Mouse (Mus musculus) heart, embryonic 15.5 days (tissue): Measurements from ENCODE around the gene Fryl. TPM values are rescaled to one million over a fixed set of nuclear protein-coding genes. Genes with fewer than 3 reads are reported as not detected.

Experiments
- ATAC-seq: fragments of 200-750 bp; cut with Nextera tagmentation; replicated peaks from 2 replicates; pipeline ENCODE4 v1.8.0; 2017; ENCODE audit warnings: low read depth, moderate TSS enrichment; ENCODE audit not compliant: insufficient number of reproducible peaks, insufficient read depth, low FRiP score
- H3K27ac ChIP-seq: fragments of 300-500 bp; sonication (generic); 2 replicates; pipeline ENCODE4 v1.5.1; 2015; ENCODE audit warnings: mild to moderate bottlenecking, inconsistent platforms
- H3K27me3 ChIP-seq: fragments of 300-500 bp; sonication (generic); 2 replicates; pipeline ENCODE4 v1.6.1; 2015; ENCODE audit warnings: inconsistent platforms
- H3K36me3 ChIP-seq: fragments of 300-500 bp; sonication (generic); 2 replicates; pipeline ENCODE4 v1.6.1; 2015; ENCODE audit warnings: mild to moderate bottlenecking, inconsistent platforms
- H3K4me1 ChIP-seq: fragments of 300-500 bp; sonication (generic); replicated peaks from 2 replicates; pipeline ENCODE4 v1.6.1; 2015; ENCODE audit warnings: inconsistent platforms
- H3K4me2 ChIP-seq: fragments of 300-500 bp; sonication (generic); 2 replicates; pipeline ENCODE4 v1.6.1; 2015; ENCODE audit warnings: inconsistent platforms, mild to moderate bottlenecking, moderate library complexity
- H3K4me3 ChIP-seq: fragments of 300-500 bp; sonication (generic); 2 replicates; pipeline ENCODE4 v1.5.1; 2015; ENCODE audit warnings: mild to moderate bottlenecking, inconsistent platforms
- H3K9ac ChIP-seq: fragments of 300-500 bp; sonication (generic); 2 replicates; pipeline ENCODE4 v1.6.1; 2015; ENCODE audit warnings: mild to moderate bottlenecking, inconsistent platforms
- H3K9me3 ChIP-seq: fragments of 300-500 bp; sonication (generic); replicated peaks from 2 replicates; pipeline ENCODE4 v1.6.1; 2016; ENCODE audit warnings: inconsistent platforms
- WGBS: fragments of 180-500 bp; shearing (Covaris S2); methylation state at CpG from one replicate; pipeline ENCODE4 v1.1.7; 2015; ENCODE audit warnings: mixed read lengths; 5-methylcytosine and 5-hydroxymethylcytosine counted together
- polyA plus RNA-seq: library from polyadenylated mRNA; unstranded; fragments of >200 nt; fragmentation: Nextera tagmentation; extraction: Ambion mirVana; gene quantifications from 2 replicates; pipeline ENCODE4 v1.2.1, GENCODE M21; 2015

Fryl gene
- polyA plus RNA-seq, 1 experiment from 2014 or later = 25.7 TPM

DNA sequence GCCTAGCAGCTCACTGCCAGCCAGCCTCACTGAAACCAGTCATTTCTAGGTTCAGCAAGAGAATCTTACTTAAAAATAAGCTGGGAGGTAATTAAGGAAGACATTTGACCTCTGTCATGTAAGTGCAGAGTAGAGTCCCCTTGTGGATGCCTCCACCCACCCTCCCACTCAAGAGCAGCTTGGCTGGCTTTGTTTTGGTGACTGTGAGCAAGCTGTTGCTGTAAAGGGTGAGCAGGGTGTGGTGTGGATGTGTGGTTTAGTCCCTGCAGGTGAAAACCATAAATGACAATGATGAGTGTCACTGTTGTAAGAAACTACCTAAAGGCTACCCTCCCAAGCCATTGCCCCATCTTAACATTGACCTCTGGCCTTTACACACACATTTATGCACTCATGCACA, 104.2 kb downstream of the Fryl start:
- no peak for ATAC-seq

DNA sequence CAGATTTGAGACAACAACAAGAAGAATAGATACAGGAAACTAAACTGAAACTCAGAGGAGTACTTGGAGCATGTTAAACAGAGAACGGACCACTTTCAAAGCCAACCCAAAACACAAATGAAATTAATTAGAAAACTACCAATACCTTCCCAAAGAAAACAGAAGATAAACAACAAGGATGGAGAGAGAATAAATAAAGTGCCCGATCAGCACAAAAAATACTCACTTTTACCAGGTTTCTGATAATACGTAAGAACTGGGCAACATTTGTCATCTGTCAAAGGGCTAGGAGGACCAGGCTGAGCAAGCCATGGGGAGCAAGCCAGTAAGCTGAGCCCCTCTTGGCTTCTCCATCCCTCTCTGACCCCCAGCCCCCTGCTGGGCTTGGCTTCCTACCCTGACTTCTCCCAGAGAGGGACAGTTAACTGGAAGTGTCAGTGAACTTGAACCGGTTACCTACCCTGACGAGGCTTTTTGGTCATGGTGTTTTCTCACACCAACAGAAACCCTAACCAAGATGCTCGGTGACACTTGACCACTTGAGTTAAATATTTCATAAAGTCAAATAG, 105.5 kb downstream of the Fryl start:
- no peak for ATAC-seq
- H3K27ac ChIP-seq = no peak overlapping the region
- H3K27me3 ChIP-seq = no peaks in the 10 kb centered on the region
- H3K9ac ChIP-seq = no peak overlapping the region
- no peaks in the 10 kb centered on the region for H3K9me3 ChIP-seq
- WGBS = 87% methylated on average over 6 of the region's 6 CpGs
- H3K4me1 ChIP-seq = 0 out of 2 replicates have a peak, but pooled peaks cover 3% of the 10 kb centered on the region
- no peak overlapping the region for H3K4me2 ChIP-seq
- H3K4me3 ChIP-seq = no peak overlapping the region
- peaks cover 12% of the 10 kb centered on the region; the same call in 1 of the 2 replicates for H3K36me3 ChIP-seq

More for the DNA sequence above, 104.2 kb downstream of the Fryl start:
- no peaks in the 10 kb centered on the region for H3K9me3 ChIP-seq
- peaks cover 6% of the 10 kb centered on the region; the same call in 1 of the 2 replicates for H3K36me3 ChIP-seq
- H3K27ac ChIP-seq = no peak overlapping the region
- no peaks in the 10 kb centered on the region for H3K27me3 ChIP-seq
- peaks cover 15% of the 10 kb centered on the region for H3K4me1 ChIP-seq
- H3K4me2 ChIP-seq = no peak overlapping the region
- no peak overlapping the region for H3K4me3 ChIP-seq
- H3K9ac ChIP-seq = no peak overlapping the region

DNA sequence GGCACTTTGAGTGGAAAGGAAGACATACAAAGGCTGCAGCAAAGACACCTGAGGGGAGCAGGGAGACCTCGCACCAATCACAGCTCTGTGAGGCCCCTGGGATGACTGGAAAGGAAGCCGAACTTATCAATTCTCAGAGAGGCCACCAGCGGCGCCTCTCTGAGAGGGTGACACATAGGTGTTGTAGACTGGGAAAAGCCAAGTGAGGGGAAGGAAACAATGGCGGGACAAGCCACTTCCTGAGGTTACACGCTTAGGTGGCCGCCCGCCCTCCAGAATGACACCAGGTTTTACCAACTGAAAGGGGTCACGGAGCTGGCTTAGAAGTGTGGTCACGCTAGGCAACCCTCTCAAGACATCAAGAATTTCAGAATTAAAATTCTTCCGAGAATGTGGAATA, 111.4 kb downstream of the Fryl start:
- Histone ChIP-seq H3K9me3 (no peaks in the 10 kb centered on the region), H3K9ac (no peak overlapping the region), H3K27ac (no peak overlapping the region), H3K4me1 (no peaks in the 10 kb centered on the region), H3K4me3 (no peak overlapping the region), H3K36me3 (peaks cover 17% of the 10 kb centered on the region; the same call in 1 of the 2 replicates), H3K27me3 (no peaks in the 10 kb centered on the region), H3K4me2 (no peak overlapping the region)
- no peak for ATAC-seq
- 70% methylated on average over 11 of the region's 11 CpGs for WGBS

DNA sequence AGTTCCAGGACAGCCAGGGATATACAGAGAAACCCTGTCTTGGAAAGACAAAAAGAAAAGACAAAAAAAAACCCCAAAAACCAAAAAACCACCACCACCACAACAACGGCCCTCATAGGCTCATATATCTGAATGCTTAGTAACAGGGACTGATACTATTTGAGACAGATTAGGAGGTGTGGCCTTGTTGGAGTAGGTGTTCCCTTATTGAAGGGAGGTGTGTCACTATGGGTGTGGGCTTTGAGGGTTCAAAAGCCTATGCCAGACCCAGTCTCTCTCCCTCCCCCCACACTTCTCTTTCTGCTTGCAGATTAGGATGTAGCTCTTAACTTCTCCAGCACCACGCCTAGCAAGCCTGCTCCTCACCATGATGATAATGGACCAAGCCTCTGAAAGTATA, 114.7 kb downstream of the Fryl start:
- Histone ChIP-seq H3K9ac (no peak overlapping the region), H3K4me1 (no peaks in the 10 kb centered on the region), H3K4me3 (no peak overlapping the region), H3K27me3 (no peaks in the 10 kb centered on the region), H3K4me2 (no peak overlapping the region), H3K27ac (no peak overlapping the region), H3K36me3 (peaks cover 9% of the 10 kb centered on the region; the same call in 1 of the 2 replicates), H3K9me3 (no peaks in the 10 kb centered on the region)
- WGBS = 89% methylated on average over 2 of the region's 2 CpGs
- ATAC-seq = no peak

DNA sequence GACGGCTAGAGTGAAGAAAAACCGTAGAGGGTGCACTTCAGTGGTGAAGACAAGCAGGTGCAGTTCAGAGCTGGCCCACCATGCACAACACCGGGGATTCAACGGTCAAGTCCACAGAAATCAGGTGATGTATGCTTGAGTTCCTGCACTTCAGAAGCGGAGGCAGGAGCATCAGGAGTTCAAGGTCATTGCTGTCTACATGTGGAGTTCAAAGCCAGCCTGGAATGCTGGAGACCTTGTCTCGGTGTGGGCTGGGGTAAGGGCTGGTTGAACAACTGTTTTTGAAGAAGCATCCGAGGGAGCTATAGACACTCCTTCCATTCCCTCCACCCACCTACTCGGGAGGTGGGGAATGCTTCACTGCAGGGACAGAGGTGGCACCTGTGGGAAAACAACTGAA, 115.3 kb downstream of the Fryl start:
- no peak overlapping the region for H3K9ac ChIP-seq
- H3K4me1 ChIP-seq = no peaks in the 10 kb centered on the region
- no peaks in the 10 kb centered on the region for H3K9me3 ChIP-seq
- 0 out of 2 replicates have a peak, but pooled peaks cover 5% of the 10 kb centered on the region for H3K36me3 ChIP-seq
- ATAC-seq = no peak
- no peak overlapping the region for H3K4me3 ChIP-seq
- H3K27me3 ChIP-seq = no peaks in the 10 kb centered on the region
- H3K27ac ChIP-seq = no peak overlapping the region
- no peak overlapping the region for H3K4me2 ChIP-seq
- 88% methylated on average over 8 of the region's 8 CpGs for WGBS

DNA sequence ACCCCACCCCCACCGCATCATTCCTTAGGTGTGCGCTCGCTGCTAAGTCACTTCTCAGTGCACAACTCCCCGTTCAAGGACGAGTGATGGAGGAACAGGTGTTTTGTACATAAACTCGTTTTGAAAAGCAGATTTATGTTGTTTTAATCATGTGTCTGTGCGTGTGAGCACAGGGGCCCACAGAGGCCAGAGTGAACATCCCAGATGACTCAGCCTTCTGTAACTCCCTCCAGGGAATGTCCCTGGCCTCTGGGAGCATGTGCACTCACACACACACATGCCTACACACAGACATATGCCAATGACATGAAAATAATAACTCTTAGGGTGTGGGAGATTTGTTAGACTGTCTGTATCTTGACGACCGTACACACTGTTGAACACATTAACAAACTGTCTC, 118.9 kb downstream of the Fryl start:
- 0 out of 2 replicates have a peak, but pooled peaks cover 5% of the 10 kb centered on the region for H3K36me3 ChIP-seq
- H3K9ac ChIP-seq = no peak overlapping the region
- H3K27me3 ChIP-seq = no peaks in the 10 kb centered on the region
- no peak overlapping the region for H3K4me3 ChIP-seq
- no peaks in the 10 kb centered on the region for H3K4me1 ChIP-seq
- no peak overlapping the region for H3K27ac ChIP-seq
- no peak overlapping the region for H3K4me2 ChIP-seq
- WGBS = 82% methylated on average over 9 of the region's 9 CpGs
- no peaks in the 10 kb centered on the region for H3K9me3 ChIP-seq
- ATAC-seq = no peak

DNA sequence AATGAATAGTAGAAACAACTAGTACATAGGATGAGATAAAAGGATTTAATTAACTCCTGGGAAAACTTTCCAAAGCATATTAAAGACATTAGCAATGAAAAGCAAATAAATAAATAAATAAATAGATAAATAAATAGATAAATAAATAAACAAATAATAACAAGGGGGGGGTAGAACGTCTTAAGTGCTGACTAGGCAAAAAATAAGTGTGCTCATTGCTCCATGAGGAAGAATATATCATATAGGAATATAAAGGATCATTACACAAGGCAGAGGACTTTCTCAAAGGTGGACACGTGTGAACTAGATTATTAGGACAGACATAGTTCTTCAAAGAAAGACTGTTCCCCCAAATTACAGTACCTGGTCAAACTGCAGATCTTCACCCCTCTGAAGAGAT, 120.5 kb downstream of the Fryl start:
- no peak overlapping the region for H3K9ac ChIP-seq
- no peak overlapping the region for H3K4me3 ChIP-seq
- no peak overlapping the region for H3K4me2 ChIP-seq
- H3K27me3 ChIP-seq = no peaks in the 10 kb centered on the region
- no peaks in the 10 kb centered on the region for H3K9me3 ChIP-seq
- no peak for ATAC-seq
- H3K27ac ChIP-seq = no peak overlapping the region
- peaks cover 2% of the 10 kb centered on the region for H3K4me1 ChIP-seq
- WGBS = 89% methylated on average over 2 of the region's 2 CpGs
- 0 out of 2 replicates have a peak, but pooled peaks cover 5% of the 10 kb centered on the region for H3K36me3 ChIP-seq

DNA sequence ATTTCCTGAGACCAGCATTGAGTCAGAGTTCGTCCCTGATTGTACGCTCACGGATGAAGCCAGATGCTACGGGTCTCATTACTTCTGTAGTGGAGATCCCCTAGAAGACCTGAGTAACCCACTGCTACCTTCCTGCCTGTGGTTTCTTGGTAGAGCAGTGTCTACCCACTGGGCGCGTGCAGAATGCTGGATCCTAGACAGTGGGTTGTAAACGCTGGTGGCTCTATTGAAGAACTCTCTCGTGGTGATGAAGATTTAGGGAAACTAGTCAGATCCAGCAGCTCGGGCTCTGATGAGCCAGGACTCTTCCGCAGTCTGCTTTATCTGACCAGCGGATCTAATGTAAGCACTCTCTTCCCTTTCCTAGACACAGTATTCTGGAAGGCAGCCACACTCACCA, 121.3 kb downstream of the Fryl start:
- Histone ChIP-seq H3K9me3 (no peaks in the 10 kb centered on the region), H3K27me3 (no peaks in the 10 kb centered on the region), H3K4me3 (no peak overlapping the region), H3K4me1 (peaks cover 8% of the 10 kb centered on the region), H3K27ac (no peak overlapping the region), H3K9ac (no peak overlapping the region), H3K36me3 (no peaks in the 10 kb centered on the region), H3K4me2 (no peak overlapping the region)
- ATAC-seq = no peak
- 86% methylated on average over 11 of the region's 11 CpGs for WGBS

DNA sequence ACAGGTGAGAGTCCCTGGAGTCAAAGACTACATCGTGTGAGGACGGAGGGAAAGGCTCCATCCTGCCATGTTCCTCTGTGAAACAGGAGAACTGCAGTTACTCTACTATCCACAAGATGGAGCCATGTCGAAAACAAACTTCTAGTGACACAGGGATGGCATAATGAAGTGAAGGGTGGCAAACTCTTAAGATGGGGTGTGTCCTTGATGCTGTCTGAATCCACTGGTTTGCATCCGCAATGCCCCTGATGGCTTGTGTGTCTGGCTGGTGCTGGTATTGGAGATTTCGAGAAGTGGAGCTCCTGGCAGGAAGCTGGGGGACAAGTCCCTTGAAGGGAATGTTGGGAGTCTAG, 122.6 kb downstream of the Fryl start:
- Histone ChIP-seq H3K4me3 (no peak overlapping the region), H3K27me3 (no peaks in the 10 kb centered on the region), H3K9ac (no peak overlapping the region), H3K27ac (no peak overlapping the region), H3K9me3 (no peaks in the 10 kb centered on the region), H3K36me3 (0 out of 2 replicates have a peak, but pooled peaks cover 3% of the 10 kb centered on the region), H3K4me2 (no peak overlapping the region), H3K4me1 (peaks cover 12% of the 10 kb centered on the region)
- WGBS = 37% methylated on average over 5 of the region's 5 CpGs
- ATAC-seq = no peak

DNA sequence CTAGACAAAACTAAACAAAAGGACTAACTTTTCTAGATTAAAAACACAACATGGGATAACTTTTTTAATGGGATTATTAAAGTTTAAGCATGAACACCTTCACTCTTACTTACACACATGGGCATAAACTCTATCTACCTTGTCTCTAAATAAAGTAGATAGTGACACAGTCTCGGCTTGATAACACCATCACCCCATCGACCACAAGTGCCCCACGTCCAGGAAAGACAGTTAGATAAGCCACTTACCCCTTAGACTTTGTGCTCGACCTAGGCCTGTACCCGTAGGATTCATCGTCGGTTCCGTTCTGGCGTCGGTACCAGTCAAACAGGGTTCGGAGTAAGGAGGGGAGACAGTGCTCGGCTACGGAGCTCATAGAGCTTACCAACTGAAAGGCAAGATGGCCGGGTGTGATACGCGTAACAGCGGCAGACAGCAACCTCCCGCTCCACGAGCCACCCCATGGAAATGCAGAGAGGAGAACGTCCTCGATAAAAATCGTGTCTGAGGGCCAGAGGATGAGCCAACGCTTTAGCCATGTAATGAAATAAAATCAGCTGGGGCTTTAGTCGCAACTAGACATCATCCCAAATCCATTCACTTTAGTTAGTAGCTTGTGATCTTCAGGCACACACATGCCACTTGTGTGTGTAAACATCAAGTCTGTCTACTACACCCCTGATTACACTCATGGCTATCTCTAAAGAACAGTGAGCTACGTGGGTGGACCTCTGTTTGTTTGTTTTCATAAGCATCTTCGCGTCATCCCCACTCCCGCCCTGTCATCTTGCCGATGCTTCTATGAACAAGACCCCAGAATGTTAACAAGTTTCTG, 123.2 kb downstream of the Fryl start:
- Histone ChIP-seq H3K4me1 (peaks cover 12% of the 10 kb centered on the region), H3K9ac (no peak overlapping the region), H3K4me3 (no peak overlapping the region), H3K27ac (no peak overlapping the region), H3K4me2 (no peak overlapping the region), H3K36me3 (0 out of 2 replicates have a peak, but pooled peaks cover 5% of the 10 kb centered on the region), H3K27me3 (no peaks in the 10 kb centered on the region), H3K9me3 (no peaks in the 10 kb centered on the region)
- no peak for ATAC-seq
- WGBS = 80% methylated on average over 29 of the region's 29 CpGs

DNA sequence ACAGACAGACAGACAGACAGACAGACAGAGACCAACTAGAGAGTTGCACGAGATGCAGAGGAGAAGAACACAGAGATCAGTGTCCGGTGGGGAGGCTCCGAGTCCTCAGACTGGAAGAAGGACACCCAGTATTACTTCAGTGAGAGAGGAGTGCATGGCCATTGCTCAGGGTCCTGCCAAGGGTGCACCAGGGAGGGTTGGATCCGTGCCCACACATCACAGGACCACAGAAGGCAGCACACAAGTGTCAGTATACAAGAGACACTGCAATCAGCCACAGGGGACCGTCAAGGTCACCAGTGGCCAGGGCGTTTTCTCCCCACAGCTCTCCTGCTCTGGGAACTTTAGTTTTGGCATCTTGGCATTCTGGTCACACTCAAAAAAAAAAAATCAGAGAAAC, 125.4 kb downstream of the Fryl start:
- peak; percentile 76 for ATAC-seq
- Histone ChIP-seq H3K4me2 (no peak overlapping the region), H3K36me3 (0 out of 2 replicates have a peak, but pooled peaks cover 5% of the 10 kb centered on the region), H3K9me3 (no peaks in the 10 kb centered on the region), H3K9ac (no peak overlapping the region), H3K4me3 (no peak overlapping the region), H3K4me1 (peaks cover 12% of the 10 kb centered on the region), H3K27me3 (no peaks in the 10 kb centered on the region), H3K27ac (peak overlapping the region; percentile 45)
- WGBS = 56% methylated on average over 6 of the region's 6 CpGs

DNA sequence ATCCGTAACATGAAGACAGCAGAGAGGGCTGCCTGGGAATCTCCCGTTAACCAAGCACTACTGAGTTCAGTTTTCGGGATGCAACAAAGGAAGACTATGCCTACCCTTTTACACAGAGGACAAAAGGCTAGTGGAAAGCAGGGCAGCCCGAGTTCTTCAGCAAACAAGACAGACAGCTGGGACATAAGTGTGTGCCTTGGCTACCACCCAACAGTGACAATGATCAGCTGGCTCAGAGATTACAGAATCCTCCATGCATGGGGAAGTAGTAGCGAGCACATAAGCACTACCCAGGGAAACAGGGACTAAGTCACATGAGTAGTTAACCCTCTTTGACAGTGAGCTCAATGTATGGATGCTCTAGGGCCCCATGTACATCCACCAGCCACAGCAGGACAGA, 126.5 kb downstream of the Fryl start:
- H3K9ac ChIP-seq = no peak overlapping the region
- H3K4me1 ChIP-seq = peaks cover 12% of the 10 kb centered on the region
- no peaks in the 10 kb centered on the region for H3K9me3 ChIP-seq
- H3K27me3 ChIP-seq = no peaks in the 10 kb centered on the region
- no peak overlapping the region for H3K4me3 ChIP-seq
- no peak for ATAC-seq
- 0 out of 2 replicates have a peak, but pooled peaks cover 5% of the 10 kb centered on the region for H3K36me3 ChIP-seq
- H3K27ac ChIP-seq = no peak overlapping the region
- 60% methylated on average over 5 of the region's 5 CpGs for WGBS
- no peak overlapping the region for H3K4me2 ChIP-seq
